Mouse (Mus musculus) stomach, postnatal 0 days (tissue): ENCODE measurements at regions not wholly inside any gene's neighbourhood (a gene's known extent, or its start where the extent isn't known, plus 50 kb on each side); places are given as distances from the start of the nearest gene placed in this dataset.

Experiments used
- ATAC-seq: fragments of 200-750 bp; cut with Nextera tagmentation; 2 replicates; pipeline ENCODE4 v1.8.0; 2017; ENCODE audit not compliant: low FRiP score, low TSS enrichment
- DNase-seq: peaks from one replicate; pipeline ENCODE4 v3.0.0-alpha.2; 2016; ENCODE audit warnings: low spot score
- H3K27ac ChIP-seq: fragments of 300-500 bp; sonication (generic); replicated peaks from 2 replicates; pipeline ENCODE4 v1.5.1; 2014; ENCODE audit warnings: mild to moderate bottlenecking, control low read depth
- H3K27me3 ChIP-seq: fragments of 300-500 bp; sonication (generic); 2 replicates; pipeline ENCODE4 v1.6.1; 2014; ENCODE audit warnings: low read length; ENCODE audit not compliant: control insufficient read depth, insufficient read depth
- H3K36me3 ChIP-seq: fragments of 300-500 bp; sonication (generic); 2 replicates; pipeline ENCODE4 v1.6.1; 2014; ENCODE audit warnings: low read length, mixed read lengths; ENCODE audit not compliant: control insufficient read depth, insufficient read depth
- H3K4me1 ChIP-seq: fragments of 300-500 bp; sonication (generic); replicated peaks from 2 replicates; pipeline ENCODE4 v1.6.1; 2014; ENCODE audit warnings: antibody characterized with exemption; ENCODE audit not compliant: control insufficient read depth, insufficient read depth
- H3K4me2 ChIP-seq: fragments of 300-500 bp; sonication (generic); replicated peaks from 2 replicates; pipeline ENCODE4 v1.6.1; 2014; ENCODE audit warnings: low read depth, mild to moderate bottlenecking, control low read depth, moderate library complexity
- H3K4me3 ChIP-seq: fragments of 300-500 bp; sonication (generic); 2 replicates; pipeline ENCODE4 v1.5.1; 2014; ENCODE audit warnings: low read depth, low read length, control low read depth
- H3K9ac ChIP-seq: fragments of 300-500 bp; sonication (generic); 2 replicates; pipeline ENCODE4 v1.6.1; 2014; ENCODE audit warnings: mild to moderate bottlenecking, low read length, control low read depth, mixed read lengths
- H3K9me3 ChIP-seq: fragments of 300-500 bp; sonication (generic); 2 replicates; pipeline ENCODE4 v1.6.1; 2016; ENCODE audit warnings: low read length; ENCODE audit not compliant: control insufficient read depth
- CTCF ChIP-seq: IDR thresholded peaks from 2 replicates; pipeline ENCODE4 v1.5.1; 2016; ENCODE audit warnings: antibody characterized with exemption, low read depth, mild to moderate bottlenecking, moderate library complexity
- EP300 ChIP-seq: optimal IDR thresholded peaks from 2 replicates; pipeline ENCODE3; 2016; ENCODE audit warnings: antibody characterized with exemption
- WGBS: fragments of 180-500 bp; shearing (Covaris S2); extraction: QIAGEN DNeasy Blood & Tissue Kit; methylation state at CpG from one replicate; pipeline ENCODE4 v1.1.7; 2014; 5-methylcytosine and 5-hydroxymethylcytosine counted together

DNA sequence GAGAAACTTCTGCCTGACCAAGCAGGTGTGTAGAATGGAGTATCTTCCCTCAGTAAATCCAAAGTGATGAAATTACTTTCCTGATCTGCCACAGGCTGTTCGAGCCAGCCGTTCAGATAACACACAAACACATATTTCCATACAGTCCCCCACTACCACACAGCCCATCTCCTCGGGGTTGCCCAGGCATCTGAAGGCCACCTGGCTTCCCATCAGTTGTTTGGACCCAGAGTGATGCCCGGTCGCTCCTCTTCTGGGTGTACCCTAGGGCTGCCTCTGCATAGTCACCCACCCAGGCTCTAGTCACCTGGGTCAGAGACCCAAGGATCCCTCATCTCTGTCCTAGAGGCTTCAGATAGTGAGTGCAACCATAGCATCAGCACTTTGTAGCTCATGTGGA lies 107.9 kb downstream of the CK137956 start:
- 87% methylated on average over 5 of the region's 5 CpGs for WGBS
- Histone ChIP-seq H3K9me3 (no peaks in the 10 kb centered on the region), H3K9ac (no peak overlapping the region), H3K36me3 (no peaks in the 10 kb centered on the region), H3K4me3 (no peak overlapping the region), H3K4me2 (no peak overlapping the region), H3K27ac (no peak overlapping the region), H3K27me3 (no peaks in the 10 kb centered on the region), H3K4me1 (no peaks in the 10 kb centered on the region)
- no peak for DNase-seq
- TF ChIP-seq CTCF (no peak), EP300 (no peak)
- no peak for ATAC-seq

DNA sequence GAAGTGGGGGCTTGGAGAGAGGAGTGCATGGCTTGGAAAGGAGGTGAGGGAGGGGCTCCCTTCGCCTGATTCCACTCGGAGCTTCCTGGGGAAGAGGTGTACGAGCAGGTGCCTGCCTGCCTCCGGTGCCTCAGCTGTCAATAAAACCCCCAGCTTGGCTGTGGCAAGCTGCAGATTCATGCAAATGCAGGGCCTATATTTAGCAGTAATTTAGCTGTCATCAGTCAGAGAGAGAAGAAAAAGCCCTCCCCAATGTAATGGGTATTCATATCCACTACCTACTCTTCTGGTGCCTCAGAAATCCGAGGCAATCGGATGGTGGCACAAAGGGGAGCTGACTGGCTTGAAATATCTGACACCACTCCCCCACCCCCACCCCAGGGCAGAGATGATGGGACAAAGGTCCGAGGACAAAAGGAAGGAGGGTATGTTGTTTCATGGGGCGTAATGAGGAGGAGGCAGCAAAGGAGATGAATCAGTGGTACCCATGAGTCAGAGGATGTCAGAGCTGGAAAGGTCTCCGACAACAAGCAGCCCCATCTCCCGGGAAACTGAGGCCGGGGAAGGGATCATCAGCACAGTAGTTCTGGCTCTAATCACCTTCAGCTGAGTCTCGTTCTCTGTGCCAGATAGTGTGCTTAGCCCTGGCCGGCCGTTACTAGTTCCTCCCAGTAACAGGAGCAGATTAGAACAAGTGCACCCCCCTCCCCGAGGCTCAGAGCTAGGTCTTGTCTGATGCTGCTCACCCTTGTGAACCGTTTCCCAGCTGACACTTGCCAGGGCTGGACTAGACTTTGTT lies 109.2 kb downstream of the CK137956 start:
- no peak overlapping the region for H3K4me3 ChIP-seq
- no peak overlapping the region for H3K27ac ChIP-seq
- no peak overlapping the region for H3K4me2 ChIP-seq
- no peaks in the 10 kb centered on the region for H3K9me3 ChIP-seq
- H3K9ac ChIP-seq: no peak overlapping the region
- H3K4me1 ChIP-seq: no peaks in the 10 kb centered on the region
- no peaks in the 10 kb centered on the region for H3K36me3 ChIP-seq
- no peak for TF ChIP-seq CTCF
- no peak for TF ChIP-seq EP300
- no peaks in the 10 kb centered on the region for H3K27me3 ChIP-seq
- DNase-seq: no peak
- 62% methylated on average over 16 of the region's 16 CpGs for WGBS
- ATAC-seq: no peak

DNA sequence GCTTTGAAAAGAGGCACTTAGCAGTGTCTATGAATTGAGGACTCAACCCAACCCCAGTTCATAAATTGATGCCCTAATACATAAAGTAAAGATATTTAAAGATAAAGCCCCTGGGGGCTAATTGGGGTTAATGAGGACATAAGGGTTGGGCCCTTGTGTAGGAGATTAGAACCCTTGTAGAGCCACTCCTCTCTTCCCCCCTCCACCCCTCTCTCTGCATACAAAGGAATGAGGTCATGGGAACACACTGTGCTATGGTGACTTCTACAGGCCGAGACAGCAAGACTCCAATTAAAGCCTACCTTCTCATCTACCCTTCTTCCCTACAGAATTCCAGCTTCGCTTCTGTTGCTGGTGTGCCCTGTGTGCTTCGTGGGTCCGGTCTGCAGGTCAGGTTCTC lies 110.5 kb downstream of the CK137956 start:
- DNase-seq (no peak), ATAC-seq (no peak)
- Histone ChIP-seq H3K4me1 (no peaks in the 10 kb centered on the region), H3K9me3 (no peaks in the 10 kb centered on the region), H3K27me3 (no peaks in the 10 kb centered on the region), H3K4me2 (no peak overlapping the region), H3K4me3 (no peak overlapping the region), H3K27ac (no peak overlapping the region), H3K36me3 (no peaks in the 10 kb centered on the region), H3K9ac (no peak overlapping the region)
- TF ChIP-seq CTCF (no peak), EP300 (no peak)
- WGBS: 80% methylated on average over 4 of the region's 4 CpGs

DNA sequence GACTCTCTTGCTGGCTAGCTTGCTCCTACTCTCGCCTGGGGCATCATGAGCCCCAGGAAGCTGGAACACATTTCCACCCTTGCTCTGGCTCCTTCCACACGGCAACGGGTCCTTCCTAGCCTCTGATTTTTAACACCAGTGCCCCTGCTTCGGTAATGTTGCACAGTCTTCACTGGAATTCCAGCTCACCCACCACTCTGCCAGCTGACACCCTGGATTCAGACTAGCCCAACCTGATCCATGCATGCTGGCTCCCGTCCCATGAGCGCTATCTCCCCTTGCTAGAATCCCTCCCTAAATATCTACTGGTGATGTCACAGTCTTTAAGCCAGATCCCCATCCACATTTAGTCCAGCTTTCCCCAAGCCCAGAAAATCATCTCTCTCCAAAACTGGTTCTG lies 111.2 kb downstream of the CK137956 start:
- H3K9me3 ChIP-seq: no peaks in the 10 kb centered on the region
- DNase-seq (no peak), ATAC-seq (no peak)
- no peak overlapping the region for H3K4me2 ChIP-seq
- H3K27ac ChIP-seq: no peak overlapping the region
- H3K4me1 ChIP-seq: no peaks in the 10 kb centered on the region
- H3K36me3 ChIP-seq: no peaks in the 10 kb centered on the region
- no peak overlapping the region for H3K9ac ChIP-seq
- no peak for TF ChIP-seq CTCF
- TF ChIP-seq EP300: no peak
- WGBS: 78% methylated on average over 6 of the region's 6 CpGs
- no peak overlapping the region for H3K4me3 ChIP-seq
- no peaks in the 10 kb centered on the region for H3K27me3 ChIP-seq

DNA sequence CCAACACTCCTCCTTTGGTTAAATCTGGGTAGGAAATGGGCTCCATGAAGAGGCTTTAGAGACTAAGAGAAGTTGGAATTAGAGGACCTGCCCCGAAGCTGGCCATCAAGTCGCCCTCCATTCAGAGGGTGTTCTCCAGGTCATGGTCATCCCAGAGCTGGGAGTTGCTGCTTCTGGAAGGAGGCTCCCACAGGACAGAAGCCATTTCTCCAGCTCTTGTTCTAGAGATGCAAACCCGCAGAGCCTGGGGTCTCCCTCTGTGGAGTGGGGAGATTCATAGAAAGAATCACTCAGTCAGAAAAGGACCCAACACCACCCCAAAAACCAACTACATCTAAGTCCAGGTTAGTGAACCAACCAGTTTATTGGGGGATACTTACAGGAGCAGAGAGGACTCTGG lies 112.2 kb downstream of the CK137956 start:
- no peak overlapping the region for H3K4me2 ChIP-seq
- ATAC-seq (no peak), DNase-seq (no peak)
- no peaks in the 10 kb centered on the region for H3K9me3 ChIP-seq
- no peaks in the 10 kb centered on the region for H3K27me3 ChIP-seq
- 89% methylated on average over 3 of the region's 3 CpGs for WGBS
- no peak overlapping the region for H3K27ac ChIP-seq
- H3K9ac ChIP-seq: no peak overlapping the region
- TF ChIP-seq EP300 (no peak), CTCF (no peak)
- H3K4me3 ChIP-seq: no peak overlapping the region
- no peaks in the 10 kb centered on the region for H3K4me1 ChIP-seq
- H3K36me3 ChIP-seq: no peaks in the 10 kb centered on the region

DNA sequence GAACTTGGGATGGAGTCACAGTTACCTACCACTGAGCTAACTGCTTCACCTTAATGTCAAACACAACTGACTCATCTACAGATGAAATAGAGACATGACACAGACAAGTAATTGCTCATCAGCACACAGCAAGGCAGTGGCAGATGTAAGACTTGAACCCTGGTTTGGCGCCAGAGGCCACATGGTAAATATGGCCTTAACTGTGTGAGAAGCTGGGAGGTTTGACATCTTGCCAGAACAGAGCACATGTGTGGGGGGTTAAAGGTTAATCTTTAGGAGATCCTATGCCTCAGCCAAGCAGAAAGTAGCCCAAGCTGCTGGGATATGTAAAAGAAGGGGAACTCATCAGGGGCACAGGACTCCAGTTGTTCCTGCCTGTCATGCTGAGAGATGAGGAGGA lies 114.9 kb downstream of the CK137956 start:
- ATAC-seq (no peak), DNase-seq (no peak)
- Histone ChIP-seq H3K9ac (no peak overlapping the region), H3K27ac (no peak overlapping the region), H3K4me3 (no peak overlapping the region), H3K9me3 (no peaks in the 10 kb centered on the region), H3K4me2 (no peak overlapping the region), H3K27me3 (no peaks in the 10 kb centered on the region), H3K36me3 (no peaks in the 10 kb centered on the region), H3K4me1 (no peaks in the 10 kb centered on the region)
- TF ChIP-seq CTCF (no peak), EP300 (no peak)
- 71% methylated on average over 1 of the region's 1 CpGs for WGBS
